Mouse (Mus musculus): ENCODE results near the gene Hecw2.

Hecw2 gene

DNA sequence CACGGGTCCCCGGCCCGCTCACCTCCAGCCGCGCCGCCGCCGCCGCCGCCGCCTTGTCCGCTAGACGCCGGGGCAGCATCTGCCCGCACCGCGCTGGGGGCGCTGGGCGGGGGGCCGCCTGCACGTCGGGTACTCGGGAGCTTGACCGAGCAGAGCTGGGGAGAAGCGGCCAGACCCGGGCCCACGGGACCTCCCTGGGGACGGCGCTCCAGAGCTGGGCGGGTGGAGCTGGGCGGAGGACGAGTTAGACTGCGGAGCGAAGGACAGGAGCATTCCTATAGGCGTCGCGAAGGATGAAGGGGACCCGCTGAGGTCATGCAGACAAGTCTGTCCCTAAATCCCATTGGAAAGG lies at the start of gene Hecw2:
TSS of gene Hecw2 (minus strand) at position 215 of the 352 bp plus-strand sequence.
- ChIA-PET CTCF (no interaction called here), POLR2A (interaction anchor here in 2 of 4 experiments (0.6 to 1.4 kb wide), 5 partner anchors 8 to 56 kb away, joined by 3 to 5 read pairs (median 3); partner anchors contain the start of gene Ccdc150 (in 1 of the 2))

DNA sequence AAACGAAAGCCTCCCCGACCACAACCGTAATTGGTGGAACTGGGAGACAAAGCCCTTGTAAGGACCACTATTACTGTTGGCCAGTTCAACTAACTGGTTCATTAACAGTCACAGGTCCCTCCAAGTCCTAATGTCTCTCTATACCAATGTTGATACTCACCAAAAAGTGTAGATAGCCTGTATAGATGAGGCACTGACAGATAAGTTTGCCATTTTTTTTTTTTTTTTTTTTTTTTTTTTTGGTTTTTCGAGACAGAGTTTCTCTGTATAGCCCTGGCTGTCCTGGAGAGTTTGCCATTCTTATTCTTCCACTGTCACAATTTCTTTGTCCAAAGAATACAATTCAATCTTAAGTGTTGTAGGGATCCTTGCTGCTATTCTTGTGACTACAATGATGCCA lies 47.8 kb upstream of the Hecw2 start:
- CTCF ChIA-PET: no interaction called here
- POLR2A ChIA-PET: interaction anchor here in 1 of 4 experiments (0.7 kb wide), 1 partner anchor 267 kb away, joined by 4 read pairs; no protein-coding TSS in a partner anchor

DNA sequence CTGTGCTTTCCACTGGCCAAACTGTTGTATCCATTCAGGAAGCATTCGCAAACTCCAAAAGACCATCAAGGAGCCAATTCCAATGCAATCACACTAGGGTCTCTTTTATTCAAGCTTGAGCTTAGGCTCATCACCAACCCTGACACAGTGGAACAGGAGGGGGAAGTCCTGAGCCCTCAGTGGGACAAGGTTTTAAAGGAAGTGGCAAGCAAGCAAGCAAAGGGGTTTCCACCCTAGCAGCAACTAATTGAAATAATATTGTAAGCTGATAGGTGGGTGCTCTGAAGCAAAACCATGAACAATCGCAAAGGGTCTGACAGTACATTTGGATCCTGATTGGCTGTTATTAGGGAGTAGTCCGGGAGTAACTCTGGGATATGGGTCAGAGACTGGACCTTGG lies 25.3 kb upstream of the Hecw2 start:
- ChIA-PET POLR2A (no interaction called here), CTCF (no interaction called here)

DNA sequence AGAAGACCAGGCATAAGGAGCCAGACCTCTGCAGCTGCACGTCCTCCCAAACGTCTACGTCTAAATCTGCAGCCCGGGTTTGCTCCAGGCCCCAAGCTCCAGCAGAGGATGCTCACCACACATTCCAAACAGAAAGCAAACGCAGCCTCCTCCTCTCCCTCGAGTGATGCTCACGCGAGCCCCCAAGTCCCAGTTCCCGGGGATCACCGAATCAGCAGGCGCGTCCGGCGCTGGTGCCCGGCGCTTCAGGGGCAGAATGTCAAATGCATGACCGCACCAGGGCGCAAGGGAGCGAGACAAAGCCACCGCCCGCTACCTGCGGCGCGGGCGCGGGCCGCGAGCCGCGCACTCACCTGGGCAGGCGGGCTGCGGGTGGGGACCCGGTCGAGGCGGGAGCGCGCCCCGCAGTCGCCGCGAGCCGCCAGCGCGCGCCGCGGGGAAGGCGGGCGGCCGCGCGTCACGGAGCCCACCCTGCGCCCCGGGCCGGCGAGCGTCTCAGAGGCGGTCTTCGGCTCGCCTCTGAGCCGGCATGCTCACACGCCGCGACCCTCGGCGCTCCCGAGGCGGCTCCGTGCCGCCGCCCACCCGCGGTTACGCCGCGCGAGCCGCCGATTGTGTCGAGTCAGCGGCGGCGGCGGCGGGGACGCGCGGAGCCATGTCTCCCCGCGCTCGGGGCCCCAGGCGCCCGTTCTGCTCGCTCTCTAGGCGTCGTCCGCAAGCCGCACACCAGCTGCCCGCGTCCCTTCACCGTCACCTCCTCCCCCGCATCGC lies 600 bp downstream of the Hecw2 start:
- ChIA-PET CTCF (no interaction called here), POLR2A (interaction anchor here in 3 of 4 experiments (0.8 to 1.0 kb wide), 5 partner anchors 56 to 217 kb away, joined by 3 to 6 read pairs (median 3); partner anchors contain the start of gene Ccdc150 (in 1 of the 3))

DNA sequence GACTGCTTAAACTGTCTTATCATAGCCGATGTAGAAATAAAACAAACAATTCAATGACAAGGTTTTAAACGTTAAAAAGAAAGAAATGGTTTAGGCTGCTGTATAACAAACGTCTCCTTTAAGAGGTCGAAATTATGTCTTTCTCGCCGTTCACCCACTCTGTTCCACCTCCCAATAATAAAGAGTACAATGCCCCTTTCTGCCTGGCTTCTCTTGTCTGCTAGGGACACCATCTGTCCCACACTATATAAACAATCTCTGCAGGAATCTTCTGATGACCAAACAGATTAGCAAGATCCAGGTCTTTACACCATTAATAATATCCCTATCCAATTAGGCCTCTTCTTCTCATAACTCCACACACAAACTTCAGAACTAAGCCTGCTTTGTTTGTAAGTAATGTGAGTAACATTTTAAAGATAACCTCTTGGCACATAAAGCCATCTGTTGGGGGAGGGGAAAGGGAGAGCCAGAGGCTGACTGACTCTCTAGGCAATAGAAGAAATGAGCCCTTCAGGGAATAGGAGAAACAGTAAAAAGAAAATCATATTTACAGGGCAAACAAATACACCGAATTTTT lies 1.7 kb downstream of the Hecw2 start:
- CTCF ChIA-PET: no interaction called here
- POLR2A ChIA-PET: interaction anchor here in 2 of 4 experiments (0.8 to 1.0 kb wide), 3 partner anchors 57 to 192 kb away, joined by 3 to 6 read pairs (median 3); partner anchors contain the start of gene Ccdc150 (in 1 of the 2)

DNA sequence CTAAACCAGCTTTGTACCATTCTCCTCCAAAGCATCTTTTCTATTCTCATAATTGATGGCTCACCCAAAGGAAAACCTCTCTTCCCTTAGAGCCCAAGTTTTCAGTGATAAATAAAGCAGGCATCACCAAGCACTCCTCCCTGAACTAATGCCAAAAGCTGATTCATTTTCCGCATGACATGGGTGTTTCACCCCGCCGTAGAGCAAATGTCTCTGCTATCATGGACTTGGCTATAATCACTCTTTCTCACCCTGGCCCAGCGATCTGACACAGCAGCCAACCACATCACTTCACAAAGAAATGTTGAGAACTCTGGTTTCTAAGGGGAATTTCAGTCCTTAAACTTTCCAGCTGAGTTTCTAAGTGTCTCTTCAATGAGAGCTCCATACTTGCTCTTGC lies 7.4 kb downstream of the Hecw2 start:
- ChIA-PET CTCF (interaction anchor here in 2 of 4 experiments (0.6 to 0.8 kb wide), 2 partner anchors 26 to 40 kb away, joined by 6 to 18 read pairs; no protein-coding TSS in a partner anchor), POLR2A (interaction anchor here in 1 of 4 experiments (0.6 to 0.7 kb wide), 2 partner anchors 29 to 347 kb away, joined by 3 read pairs; no protein-coding TSS in a partner anchor)

DNA sequence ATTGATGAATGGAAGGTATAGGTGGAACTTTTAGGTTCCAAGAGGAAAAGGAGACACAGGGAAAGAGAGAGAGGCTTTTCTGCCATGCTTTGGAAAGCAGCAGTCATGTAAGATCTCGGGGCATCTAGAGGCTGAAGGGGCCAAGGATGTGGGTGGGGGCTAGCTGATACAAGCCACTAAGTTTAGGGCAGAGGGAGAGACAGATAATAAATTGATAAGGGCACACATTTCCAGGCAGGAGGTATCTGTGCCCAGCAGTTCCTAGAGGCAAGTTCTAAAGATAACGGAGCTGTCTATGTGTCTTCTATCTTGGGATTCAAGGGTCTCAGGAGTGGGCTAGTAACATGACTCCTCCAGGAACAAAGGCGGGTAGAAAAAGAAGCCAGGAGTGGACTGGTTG lies 8.6 kb downstream of the Hecw2 start:
- CTCF ChIA-PET: no interaction called here
- POLR2A ChIA-PET: interaction anchor here in 2 of 4 experiments (0.8 to 2.3 kb wide), 2 partner anchors 9 kb away, joined by 3 to 5 read pairs; partner anchors contain the start of gene Hecw2 (in 2 of the 2)

DNA sequence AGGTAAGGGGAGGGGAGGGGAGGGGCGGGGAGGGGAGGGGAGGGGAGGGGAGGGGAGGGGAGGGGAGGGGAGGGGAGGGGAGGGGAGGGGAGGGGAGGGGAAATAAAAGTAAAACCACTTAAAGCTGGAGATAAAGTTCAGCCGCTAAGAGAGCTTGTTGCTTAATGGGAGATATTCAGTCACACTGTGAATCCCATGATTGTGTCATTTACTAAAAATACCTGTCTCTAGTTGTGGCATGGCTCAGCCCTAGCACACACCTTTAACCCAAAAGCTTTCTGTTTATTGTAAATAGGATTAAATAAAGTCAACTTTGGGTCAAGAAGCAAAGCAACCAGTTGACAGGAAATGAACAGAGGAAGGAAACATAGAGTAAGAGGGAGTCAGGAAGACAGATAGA lies 14.3 kb downstream of the Hecw2 start:
- ChIA-PET POLR2A (no interaction called here), CTCF (no interaction called here)

DNA sequence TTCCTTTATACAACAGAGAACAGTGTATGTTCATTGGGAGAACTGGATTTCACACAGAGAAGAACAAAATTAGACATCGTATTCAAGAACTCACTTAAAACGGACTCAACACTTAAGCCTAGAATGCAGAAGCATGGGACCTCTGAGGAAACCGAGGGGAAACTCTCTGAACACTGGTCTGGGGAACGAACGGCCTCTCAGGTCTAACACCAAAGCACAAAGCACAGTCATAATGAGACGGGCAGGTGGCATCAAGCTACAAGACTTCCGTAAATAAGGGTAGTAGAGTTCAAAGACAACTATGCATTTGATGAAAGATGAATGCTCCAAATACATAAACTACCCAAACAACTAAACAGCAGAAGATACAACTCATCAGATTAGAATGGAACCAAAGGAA lies 15.8 kb downstream of the Hecw2 start:
- ChIA-PET POLR2A (no interaction called here), CTCF (no interaction called here)

DNA sequence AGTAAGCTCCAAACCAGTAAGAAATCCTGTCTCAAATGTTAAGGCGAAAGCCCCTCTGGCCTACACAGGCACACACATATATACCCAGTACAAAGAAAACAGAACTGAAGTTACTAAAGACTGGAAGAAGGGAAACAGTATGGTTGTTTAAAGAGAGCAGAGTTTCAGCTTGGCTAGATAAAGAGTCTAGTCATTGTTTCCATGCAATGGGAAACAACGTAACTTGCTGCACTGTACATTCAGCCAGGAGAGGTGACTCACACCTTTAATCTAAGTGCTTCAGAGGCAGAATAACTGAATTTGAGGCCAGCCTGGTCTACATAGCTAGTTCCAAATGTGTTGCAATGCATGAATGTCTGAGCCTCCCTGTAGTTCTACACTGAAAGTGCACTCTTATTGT lies 18.4 kb downstream of the Hecw2 start:
- ChIA-PET POLR2A (interaction anchor here in 1 of 4 experiments (0.6 to 0.7 kb wide), 2 partner anchors 15 to 42 kb away, joined by 3 to 5 read pairs; no protein-coding TSS in a partner anchor), CTCF (no interaction called here)

DNA sequence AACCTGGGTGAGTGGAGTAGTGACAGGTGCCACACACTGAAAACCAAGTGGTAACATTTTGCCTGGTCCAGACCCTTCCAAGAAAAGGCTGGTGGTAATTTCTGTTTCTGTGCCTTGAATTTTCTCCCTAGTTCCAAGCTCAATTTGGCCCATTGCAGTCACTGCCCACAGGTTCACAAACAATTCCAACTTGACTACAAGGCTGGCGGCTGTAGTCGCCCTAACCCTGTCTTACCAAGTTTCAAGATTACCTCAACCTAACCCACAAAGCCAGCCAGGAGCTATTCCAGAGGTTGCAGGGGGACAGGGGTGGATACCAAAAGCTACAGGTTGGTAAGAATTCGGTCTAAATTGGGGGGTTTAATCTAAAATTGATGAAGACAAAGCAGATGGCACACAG lies 27.0 kb downstream of the Hecw2 start:
- CTCF ChIA-PET: no interaction called here
- POLR2A ChIA-PET: no interaction called here

DNA sequence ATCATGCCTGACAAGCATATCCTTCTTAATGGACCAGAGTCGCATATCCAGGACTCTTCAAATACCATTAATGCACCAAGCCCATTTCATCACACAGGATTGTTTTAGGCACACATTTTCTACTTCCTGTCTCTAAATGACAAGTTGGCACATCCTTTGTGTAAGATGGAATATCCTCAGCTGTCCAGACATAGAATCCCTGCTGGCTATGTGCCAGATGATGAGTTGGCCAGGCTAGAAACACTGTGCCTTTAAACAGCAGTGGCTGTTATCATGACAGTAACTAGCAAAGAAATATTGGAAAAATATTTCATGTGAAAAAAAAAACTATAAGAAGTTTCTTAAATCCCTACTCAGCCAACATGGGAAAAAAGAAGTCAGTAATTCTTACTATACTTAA lies 35.4 kb downstream of the Hecw2 start:
- ChIA-PET CTCF (no interaction called here), POLR2A (no interaction called here)

DNA sequence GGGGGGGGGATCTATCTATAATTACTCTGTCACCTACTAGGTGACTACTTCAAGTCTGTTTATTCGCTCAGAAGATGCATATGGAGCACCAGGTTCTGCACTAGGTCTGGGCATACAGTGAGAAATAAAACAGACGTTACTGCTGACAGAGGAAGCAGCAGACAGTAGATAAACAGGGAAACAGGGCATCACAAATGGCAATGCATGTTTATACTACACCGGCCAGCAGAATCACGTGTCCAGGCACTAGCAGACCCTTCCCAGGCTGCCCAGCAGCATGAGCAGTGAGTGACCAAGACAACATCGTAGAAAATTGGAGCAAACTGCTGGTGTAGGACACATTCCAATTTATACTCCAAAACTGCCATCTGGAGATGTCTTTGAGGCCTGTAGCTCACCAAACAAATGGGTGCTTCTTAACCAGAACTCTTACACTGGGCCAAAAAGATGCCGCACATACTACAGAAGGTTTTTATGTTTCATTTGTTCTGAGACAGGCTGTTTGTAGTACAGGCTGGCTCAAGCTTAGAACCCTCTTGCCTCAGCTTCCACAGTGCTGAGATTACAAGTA lies 41.7 kb downstream of the Hecw2 start:
- POLR2A ChIA-PET: no interaction called here
- CTCF ChIA-PET: no interaction called here

DNA sequence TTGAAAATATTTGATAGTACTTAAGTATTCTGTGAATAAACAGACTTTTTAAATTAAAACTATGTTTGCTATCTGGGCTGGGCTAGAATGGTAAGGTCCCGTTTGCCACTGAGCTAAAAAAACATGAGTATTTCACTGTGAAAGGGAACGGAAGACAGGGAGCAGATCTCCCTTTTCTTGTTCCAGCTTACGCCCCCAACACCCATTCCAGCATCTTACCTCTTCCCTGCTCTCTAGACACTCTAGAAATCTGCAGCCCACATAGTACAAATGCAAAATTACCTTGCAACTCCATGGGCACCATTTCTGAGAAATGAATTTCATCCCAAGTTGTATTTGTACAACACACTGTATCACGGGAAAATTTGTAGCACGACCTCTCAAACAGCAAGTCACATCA lies 49.9 kb downstream of the Hecw2 start:
- ChIA-PET CTCF (no interaction called here), POLR2A (interaction anchor here in 1 of 4 experiments (1.2 kb wide), 1 partner anchor 14 kb away, joined by 3 read pairs; no protein-coding TSS in a partner anchor)

DNA sequence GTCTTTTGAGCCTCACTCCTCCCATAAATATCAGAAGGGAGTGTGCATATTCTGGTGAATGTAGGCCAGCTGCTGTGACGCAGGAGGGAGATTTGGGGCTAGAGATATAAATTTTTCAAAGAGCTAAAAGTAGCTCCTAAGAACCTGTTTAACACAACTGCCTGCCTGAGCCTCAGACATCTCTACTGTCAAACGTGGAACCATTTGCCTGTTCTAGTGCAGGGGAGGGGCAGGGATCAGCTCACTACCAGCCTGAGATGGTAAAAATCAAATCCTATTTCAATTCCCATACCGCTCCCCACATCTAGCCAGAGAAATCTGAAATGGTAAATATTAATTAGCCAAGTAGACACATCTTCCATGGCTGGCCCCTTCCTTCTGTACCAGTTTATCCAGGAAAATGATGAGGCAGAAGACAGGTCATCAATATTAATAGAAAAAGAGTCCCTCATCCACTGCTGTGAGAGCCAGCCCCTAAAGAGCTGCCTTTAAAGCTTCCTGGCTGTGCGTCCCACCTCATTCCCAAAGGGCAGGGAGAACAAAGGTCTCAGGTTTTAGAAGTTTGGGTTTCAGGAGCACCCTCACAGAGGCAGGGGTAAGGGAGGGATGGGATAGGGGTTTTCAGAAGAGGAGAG lies 61.0 kb downstream of the Hecw2 start:
- ChIA-PET CTCF (no interaction called here), POLR2A (interaction anchor here in 1 of 4 experiments (0.6 kb wide), 1 partner anchor 42 kb away, joined by 5 read pairs; no protein-coding TSS in a partner anchor)

DNA sequence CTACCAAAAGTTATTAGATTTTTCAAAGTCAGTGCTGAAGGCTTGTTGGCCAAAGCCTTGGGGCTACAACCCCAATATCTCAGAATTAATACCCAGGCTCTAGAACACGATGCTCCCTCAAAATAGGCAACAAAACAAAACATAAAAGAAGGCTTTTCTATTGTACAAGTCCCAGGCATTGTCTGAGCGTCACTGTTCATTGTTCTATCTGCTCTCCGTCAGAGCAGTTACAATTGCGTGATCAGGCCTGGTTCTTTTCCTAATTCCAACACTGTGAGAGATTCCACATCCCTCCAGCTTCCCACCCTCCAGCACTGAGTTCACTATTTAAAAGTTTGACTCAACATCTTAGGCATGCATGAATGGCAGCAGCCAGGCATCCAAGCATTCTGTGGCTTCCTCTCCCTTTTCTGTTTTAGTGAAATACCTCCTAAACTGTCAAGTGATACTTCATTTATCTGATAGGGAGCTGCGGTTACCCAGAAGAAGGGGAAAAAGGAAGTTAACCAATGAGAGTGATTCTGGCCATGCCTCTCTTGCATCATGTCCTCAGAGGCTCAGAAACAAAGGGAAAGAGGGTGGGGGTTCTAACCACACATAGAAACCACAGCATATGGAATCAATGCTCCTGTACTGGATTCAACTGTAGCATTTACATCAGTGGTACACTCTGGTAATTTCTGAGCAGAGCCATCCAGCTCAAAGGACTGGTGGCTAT lies 66.1 kb downstream of the Hecw2 start:
- ChIA-PET CTCF (interaction anchor here in 1 of 4 experiments (0.6 kb wide), 2 partner anchors 144 to 245 kb away, joined by 3 to 4 read pairs; no protein-coding TSS in a partner anchor), POLR2A (no interaction called here)

DNA sequence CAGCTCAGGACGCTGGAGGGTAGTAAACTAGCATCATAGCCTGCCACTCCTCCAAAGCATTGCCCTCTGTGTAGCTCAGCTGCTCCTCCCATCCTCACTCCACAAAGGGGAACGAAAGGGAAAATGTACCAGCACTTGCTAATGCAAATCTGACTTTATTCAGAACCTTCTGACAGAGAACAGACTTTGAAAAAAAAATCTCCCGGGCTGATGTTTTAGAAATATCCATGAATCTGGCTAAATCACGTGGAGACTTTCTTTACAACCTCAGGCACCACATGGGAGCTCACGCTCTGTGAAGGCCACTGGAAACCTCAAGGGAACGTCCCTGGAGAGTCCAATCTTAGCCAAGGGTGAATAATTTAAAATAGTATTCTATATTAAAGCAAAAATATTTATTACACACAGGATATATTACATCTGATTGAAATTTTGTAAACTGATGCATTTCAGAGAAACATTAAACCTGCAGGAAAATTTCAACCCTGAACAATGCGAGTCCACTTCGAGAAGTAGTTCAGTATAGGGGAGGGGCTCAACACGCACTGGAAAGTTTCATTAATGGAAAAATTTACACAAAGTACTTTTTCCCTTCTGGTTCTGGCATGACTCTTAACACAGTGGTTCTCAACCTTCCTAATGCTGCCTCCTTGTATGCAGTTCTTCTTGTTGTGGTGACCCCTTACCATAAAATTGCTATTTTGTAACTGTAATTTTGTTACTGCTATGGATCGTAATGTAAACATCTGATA lies 67.8 kb downstream of the Hecw2 start:
- CTCF ChIA-PET: no interaction called here
- POLR2A ChIA-PET: no interaction called here

DNA sequence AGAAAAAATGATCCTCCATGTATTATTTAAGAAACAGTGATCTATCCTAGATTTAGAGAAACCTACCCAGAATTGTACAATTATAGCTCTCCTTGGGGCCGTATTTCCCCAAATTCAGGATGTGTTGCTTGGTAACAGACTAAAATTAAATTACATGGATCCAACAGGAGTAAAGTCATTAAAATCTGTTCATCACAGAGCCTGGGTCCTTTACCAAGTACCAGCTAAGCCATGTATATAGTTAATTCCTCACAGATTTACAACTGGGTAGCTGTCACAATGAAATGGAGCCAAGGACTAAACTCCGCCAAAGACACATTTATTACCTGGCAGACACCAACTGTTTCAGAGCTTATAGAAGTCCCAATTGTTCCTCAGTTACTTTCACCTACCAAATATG lies 72.4 kb downstream of the Hecw2 start:
- ChIA-PET POLR2A (interaction anchor here in 1 of 4 experiments (0.6 kb wide), 1 partner anchor 36 kb away, joined by 3 read pairs; no protein-coding TSS in a partner anchor), CTCF (no interaction called here)
